Mouse (Mus musculus): ENCODE measurements around the gene Arid1b.

Arid1b gene

DNA sequence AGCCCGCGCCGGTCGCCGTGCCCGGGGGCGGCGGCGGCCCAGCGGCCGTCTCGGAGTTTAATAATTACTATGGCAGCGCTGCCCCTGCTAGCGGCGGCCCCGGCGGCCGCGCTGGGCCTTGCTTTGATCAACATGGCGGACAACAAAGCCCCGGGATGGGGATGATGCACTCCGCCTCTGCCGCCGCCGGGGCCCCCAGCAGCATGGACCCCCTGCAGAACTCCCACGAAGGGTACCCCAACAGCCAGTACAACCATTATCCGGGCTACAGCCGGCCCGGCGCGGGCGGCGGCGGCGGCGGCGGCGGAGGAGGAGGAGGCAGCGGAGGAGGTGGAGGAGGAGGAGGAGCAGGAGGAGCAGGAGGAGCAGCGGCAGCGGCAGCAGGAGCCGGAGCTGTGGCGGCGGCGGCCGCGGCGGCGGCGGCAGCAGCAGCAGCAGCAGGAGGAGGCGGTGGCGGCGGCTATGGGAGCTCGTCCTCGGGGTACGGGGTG, 1.5 kb downstream of the Arid1b start:
- in situ Hi-C loops (cut with MboI, MseI): loop anchor here (5.0 kb wide), 1 partner anchor 88 kb away; no protein-coding TSS in a partner anchor

DNA sequence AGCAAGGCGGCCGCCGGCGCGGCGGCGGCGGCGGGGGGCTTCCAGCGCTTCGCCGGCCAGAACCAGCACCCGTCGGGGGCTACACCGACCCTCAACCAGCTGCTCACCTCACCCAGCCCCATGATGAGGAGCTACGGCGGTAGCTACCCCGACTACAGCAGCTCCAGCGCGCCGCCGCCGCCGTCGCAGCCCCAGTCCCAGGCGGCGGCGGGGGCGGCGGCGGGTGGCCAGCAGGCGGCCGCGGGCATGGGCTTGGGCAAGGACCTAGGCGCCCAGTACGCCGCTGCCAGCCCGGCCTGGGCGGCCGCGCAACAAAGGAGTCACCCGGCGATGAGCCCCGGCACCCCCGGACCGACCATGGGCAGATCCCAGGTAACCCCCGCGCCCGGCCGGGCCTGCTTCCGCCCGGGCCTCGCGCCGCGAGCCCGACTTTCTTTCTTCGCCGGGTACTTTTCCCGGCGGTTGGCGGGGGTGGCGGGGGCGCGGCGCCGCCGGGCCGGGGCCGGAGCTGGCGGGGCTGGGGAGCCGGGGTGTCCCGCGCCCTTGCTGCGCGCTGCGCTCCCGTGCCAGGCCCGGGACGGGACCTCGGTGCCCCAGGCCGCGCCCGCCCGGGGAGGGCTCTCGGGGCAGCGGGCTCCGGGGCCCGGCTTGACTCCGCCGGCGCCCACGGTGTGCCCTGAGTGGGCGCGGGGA, 2.1 kb downstream of the Arid1b start:
- in situ Hi-C loops (cut with MboI, MseI): loop anchor here (5.0 kb wide), 1 partner anchor 89 kb away; no protein-coding TSS in a partner anchor

DNA sequence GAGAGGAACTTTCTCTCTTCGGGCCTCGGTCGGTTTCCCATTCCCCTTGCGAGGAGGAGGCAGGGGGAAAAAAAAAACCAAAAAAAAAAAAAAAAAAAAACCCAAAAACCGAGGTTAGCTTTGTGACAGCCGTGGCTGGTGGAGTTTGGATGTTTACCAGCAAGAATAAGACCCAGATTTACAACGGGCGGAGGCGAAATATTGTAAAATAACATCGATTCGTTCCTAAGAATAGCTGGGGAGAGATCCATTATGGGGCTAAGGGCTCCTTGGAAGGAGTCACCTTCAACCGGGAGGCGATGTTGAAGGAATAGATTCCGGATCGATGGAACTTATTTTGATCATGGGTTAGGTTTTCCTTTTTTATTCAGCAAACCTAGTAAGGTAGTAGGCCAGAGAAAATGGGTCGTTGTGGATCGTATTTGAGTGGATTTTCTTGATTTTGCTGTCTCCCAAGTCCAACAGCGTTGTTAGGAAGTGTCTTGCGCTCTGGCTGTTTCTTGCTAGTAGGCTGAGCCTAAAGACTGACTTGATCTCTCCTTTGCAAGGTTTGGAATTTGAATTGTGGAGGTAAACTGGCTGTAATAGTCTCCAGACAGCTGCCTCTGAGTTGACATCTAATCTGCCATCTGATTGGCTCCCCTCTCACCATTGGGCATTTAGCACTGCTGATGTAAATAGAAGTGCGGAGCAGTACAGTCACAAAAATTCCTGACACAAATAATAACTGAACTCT, 2.9 kb downstream of the Arid1b start:
- in situ Hi-C loops (cut with MboI, MseI): loop anchor here (5.0 kb wide), 1 partner anchor 90 kb away; no protein-coding TSS in a partner anchor

DNA sequence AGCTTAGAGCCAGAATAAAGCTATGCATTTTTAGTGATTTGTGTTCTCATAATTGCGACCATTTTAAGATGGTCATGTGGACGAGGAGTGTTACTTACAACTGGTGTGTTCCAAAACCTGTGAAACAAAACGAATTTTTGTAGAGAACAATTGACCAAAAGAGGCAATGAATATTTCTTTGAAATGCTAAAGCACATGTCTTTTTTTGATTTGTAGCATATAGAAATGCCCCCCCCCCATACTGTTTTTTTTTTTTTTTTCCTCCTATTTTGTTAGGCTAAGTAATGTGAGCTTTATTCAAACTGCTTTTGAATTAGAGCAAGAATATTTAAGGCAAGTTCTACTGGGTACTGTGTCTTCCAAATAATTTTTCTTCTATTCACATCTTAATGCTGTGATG, 3.8 kb downstream of the Arid1b start:
- in situ Hi-C loops (cut with MboI, MseI): loop anchor here (5.0 kb wide), 1 partner anchor 91 kb away; no protein-coding TSS in a partner anchor

DNA sequence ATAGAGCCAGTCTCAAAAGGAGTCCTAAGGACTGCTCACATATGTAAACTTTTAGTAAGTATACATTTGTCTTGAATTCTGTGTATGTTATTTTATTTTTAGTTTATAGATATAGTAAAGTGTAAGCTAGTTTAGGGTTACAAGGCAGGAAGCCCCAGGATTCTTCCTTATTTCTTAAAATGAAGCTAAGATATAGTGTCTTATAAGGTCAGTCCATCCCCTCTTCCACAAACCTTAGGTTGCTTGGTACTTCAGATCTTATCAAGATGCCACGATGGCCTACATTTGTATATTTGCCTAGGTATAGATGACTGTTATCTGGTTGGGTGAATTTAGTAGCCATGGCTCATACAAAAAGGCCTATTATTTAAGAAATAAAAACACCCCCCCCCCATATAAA, 5.1 kb downstream of the Arid1b start:
- in situ Hi-C loops (cut with MboI, MseI): loop anchor here (5.0 kb wide), 1 partner anchor 92 kb away; no protein-coding TSS in a partner anchor

DNA sequence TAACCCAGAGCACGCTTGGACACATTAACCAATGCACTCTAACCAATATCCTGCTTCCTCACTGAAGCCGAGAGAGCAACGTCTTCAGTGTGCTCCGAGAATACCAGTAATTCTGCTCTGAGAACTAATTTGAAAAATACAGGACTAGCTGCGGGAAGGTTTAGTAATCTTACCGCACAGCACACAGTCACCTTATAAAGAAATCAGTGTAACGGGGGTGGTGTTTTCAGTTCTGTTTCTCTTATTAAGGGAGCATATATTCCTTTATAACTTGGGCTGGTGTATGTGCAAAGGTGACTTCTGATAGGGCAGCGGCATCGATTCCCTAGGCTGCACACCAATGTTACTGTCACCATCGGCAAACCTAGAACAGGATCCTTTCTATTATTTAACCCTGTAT, 5.9 kb downstream of the Arid1b start:
- in situ Hi-C loops (cut with MboI, MseI): no loop called here

DNA sequence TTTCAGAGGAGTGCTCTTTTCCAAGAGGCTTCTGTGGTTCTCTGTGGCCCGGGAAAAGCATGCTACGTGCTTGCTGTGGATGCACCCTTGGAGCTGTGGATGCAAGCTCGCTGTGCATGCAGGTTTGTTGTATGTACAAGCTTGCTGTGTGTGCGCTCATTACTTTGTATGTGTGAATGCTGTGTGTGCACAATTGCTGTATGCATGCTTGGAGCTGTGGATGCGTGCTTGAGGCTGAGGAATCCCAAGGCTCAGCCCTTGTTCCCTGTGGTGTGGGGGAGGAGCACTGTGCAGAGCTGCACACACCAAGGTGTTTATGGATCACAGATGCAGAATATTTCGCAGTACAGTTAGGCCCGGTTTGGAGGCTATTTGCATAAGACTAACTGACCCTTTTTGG, 6.7 kb downstream of the Arid1b start:
- in situ Hi-C loops (cut with MboI, MseI): no loop called here

DNA sequence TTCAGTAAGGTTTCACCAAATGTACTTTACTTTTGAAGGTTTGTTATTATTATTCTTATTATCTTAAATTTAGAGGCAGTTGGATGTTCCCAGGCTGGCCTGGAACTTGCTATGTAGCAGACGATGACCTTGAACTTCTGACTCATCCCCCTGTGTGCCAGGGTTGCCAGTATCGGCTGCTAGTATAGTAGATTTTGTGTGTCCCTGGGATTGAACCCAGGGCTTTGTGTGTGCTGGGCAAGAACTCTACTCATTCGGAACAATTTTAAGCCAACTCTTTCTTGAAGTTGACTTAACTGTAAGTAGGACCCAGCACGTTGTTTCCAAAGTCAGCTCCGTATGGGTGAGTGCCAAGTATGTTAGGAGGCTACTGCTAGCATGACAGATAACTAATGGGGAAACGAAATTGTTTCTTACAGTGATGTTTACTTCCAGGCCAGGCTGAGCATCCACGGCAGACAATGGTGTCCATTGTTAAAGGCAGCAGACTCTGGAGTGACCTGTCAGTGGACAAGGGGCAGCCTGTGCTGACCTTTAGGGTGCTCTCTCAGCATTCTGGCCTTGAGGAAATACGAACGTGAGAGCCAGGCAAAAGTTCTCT, 7.5 kb downstream of the Arid1b start:
- in situ Hi-C loops (cut with MboI, MseI): no loop called here

DNA sequence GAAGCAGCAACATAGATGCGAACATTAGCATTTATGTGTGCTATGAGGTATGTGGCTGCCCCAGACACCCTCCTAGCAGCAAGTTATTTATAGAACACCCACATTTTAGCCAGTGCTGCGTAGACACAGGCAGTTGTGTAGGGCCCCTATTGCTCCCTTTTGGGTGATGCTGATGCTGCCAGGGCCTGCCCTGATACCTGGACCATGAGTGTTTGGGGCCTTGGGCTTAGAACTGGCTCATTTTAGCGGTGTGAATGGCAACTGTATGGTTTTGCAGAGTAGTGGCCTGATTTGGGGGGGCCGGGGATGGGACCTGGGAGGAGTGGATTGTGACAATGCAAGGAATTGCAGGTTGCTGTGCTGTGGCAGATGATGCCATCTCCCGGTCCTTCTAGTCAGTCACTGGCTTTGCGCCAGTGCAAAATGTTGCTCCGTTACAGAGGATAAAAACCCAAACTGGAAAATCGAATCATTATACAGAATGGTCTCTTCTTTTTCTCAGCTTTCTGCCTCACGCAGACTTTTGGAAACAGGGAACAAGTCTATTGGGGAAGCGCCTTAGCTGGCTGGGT, 8.9 kb downstream of the Arid1b start:
- in situ Hi-C loops (cut with MboI, MseI): no loop called here

DNA sequence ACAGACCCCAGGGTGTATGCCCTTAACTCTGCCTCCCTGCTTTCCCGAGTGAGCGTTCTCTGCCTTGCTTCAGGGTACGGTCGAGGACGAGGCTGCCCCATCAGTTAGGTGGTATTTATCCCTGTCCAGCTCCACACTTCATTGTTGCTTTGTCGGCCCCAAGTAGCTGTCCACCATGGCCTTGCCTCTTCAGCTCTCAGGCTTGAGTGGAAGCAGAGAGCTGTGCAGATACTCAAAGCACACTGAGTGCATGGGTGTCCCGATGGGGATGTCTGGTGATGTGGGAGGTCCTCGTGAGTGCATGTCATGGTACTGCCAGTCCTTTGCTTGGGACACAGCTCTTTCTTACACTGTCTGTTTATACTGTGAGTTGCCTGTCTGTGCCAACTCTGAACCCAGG, 10.1 kb downstream of the Arid1b start:
- in situ Hi-C loops (cut with MboI, MseI): no loop called here

DNA sequence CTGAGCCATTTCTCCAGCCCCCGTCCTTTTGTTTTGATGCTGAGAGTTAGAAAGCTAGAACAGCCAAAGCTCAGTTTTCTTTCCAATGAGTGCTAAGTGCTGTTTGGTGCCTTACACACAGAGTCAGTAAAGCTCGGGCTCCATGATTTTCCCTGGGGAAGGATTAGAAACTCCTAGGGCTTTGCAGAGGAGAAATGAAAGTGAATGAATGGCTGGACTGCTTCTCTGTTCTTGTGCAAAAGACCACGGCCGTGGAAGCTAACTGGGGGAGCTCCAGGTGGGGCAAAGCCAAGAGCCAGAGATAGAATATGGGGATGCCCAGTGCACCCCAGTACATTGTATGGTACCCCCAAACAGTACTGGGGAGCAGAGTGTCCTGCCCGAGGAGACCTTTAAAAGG, 10.6 kb downstream of the Arid1b start:
- in situ Hi-C loops (cut with MboI, MseI): no loop called here

DNA sequence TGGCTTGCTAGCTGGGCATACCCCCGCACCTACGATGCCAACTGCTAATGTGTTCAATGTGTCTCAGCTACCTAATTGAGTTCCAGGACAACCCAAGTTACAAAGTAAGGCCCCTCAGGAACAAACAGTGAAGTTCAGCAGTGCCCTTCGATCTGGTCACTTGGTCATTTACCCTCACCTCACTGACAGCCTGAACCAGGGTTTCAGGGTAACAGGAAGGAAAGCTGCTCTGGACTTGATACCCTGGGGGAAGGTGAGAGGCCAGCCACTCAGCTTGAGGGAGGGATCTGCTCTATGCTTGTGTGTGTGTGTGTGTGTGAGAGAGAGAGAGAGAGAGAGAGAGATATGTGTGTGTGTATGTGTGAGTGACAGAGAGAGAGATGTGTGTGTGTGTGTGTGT, 11.2 kb downstream of the Arid1b start:
- in situ Hi-C loops (cut with MboI, MseI): no loop called here

DNA sequence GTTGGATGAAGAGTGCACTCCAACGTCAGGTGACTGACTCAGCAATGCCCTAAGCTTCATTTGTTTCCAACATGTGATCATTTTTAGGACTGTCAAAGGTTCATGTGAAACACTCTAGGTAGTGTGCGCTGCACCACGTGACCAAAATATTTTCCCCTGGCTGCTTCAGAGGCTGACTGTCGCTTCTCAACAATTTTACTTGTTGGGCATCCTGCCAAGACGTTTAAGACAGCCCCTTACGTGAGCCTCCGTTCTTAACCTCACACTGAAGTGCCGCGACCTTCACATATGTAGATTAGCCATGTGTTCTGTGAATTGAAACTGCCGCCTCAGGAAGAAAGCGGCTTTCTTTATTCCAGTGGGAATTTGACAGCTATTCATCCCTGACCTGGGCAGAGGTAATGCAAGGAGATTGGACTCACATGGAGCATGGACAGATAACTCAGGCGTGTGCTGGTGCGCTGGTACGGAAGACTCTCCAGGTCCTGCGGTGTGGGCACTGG, 13.1 kb downstream of the Arid1b start:
- in situ Hi-C loops (cut with MboI, MseI): no loop called here

DNA sequence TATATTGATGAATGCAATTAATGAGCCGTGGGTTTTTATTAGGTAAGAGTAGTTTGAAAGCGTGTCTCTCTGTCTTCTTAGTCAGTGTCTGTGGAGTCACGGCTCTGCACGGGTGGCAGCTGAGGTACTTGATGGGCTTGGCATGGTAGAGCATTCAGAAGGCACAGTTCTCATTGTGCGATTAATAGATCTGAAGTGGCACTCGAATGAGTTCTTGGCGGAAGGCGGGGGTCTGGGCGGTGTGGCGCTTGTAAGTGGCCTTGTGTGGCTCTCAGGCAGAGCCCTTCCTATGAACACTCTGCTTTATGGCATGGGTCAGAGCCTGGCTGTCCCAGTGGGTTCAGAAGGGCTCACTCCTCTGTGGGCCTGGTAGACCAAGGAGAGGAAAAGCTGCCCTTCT, 14.1 kb downstream of the Arid1b start:
- in situ Hi-C loops (cut with MboI, MseI): no loop called here

DNA sequence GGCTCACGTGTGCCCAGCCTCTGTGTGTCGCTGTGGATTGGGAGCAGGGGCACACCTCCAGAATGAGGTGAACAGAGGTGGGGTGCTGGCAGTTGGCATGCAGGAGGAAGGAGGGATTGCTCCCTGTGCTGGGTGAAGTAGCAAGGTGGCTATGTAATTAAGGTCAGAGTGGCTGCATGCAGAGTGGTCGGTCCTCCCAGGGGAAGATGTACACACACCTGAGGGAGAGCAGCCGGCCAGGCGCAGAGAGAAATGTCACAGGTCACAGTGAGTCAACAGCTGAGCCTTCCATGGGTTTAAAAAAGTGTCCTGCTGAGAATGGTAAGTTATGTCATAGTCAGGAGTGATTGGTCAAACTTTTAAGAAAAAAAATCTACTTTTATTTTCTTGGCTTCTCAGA, 14.6 kb downstream of the Arid1b start:
- in situ Hi-C loops (cut with MboI, MseI): no loop called here

DNA sequence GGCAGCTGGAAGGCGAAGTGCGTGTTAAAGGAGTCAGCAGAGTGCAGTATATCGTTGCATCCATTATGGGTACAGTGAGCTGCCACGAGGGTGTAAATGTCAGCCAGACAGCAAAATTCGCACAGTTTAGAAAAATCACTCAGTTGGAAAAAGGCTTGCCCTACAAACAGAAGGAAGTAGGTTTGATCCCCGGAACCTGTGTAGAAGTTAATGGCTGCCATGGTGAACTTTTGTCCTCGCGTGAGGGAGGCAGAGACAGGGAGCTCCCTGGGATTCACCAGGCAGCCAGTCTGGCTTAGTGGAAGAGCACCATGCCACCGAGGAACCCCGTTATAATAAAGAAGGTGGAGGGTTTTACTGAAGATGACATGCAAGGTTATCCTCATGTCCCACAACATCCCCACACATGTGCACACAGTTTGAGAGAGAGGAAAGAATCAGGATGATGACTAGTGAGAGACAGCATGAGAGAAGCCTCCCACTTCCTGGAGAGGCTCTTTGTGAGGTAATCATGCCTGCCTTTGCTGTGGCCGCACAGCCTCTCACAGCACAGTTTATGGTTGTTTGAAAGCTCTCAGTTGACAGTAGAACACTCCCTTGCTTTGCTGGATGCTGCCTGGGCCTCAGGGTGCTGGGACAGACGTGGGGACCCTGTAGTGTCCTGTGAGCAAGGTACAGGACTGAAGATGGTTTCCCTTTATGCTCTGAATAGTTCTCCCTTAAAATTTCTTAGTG, 15.6 kb downstream of the Arid1b start:
- in situ Hi-C loops (cut with MboI, MseI): no loop called here

DNA sequence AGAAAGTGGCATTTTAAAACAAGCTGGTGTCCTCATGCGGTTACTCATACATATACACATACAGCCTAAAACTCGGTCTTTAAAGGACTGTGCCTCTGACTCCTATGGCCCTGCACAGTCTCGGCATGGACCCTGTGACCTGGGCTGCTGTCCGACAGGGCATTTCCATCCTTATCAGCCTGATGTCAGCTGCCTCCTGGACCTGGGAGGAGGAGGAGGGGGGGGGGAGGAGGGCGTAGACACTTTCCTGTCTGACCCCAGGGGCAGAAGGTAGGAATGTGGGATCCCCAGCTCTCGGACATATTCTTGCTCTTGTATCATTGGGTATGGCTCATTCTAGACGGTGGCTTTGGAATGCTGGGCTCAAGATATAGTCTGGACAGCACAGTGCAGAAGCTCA, 16.6 kb downstream of the Arid1b start:
- in situ Hi-C loops (cut with MboI, MseI): no loop called here

DNA sequence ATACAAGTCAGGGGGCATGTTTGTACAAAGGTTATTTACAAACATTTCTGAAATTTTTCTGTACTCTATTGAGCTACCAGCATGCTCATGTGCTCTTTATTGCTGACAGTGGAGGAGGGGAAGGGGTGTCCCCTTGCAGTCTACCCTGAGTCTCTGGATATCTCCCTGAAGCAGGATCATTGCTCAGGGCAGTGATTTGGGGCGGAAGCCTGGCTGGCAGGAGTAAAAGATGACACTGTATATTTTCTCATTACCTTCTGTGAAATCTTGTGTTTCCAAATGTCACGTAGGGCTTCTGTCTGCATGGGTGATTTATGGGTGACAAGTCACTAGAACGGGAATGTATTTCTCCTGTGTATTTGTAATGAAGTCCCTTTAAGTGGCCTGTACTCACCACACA, 18.0 kb downstream of the Arid1b start:
- in situ Hi-C loops (cut with MboI, MseI): no loop called here

DNA sequence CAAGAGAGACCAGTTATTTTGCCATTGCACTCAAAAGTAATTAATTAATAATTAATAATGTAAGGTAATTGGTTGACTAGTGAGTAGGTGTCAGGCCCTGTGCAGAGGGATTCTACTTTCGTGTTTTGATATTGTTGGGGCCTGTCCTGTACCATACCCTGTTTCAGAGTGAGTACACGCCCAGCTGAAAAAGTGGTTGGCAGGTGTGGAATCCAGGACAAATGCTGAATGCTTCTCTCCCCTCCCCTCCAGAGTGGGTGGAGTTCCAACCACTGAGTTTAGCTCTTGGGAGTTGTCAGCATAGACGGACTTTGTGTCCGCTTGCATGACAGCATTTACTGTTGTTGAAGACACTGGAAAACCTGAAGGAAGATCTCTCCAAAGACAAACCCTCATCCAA, 18.4 kb downstream of the Arid1b start:
- in situ Hi-C loops (cut with MboI, MseI): no loop called here

DNA sequence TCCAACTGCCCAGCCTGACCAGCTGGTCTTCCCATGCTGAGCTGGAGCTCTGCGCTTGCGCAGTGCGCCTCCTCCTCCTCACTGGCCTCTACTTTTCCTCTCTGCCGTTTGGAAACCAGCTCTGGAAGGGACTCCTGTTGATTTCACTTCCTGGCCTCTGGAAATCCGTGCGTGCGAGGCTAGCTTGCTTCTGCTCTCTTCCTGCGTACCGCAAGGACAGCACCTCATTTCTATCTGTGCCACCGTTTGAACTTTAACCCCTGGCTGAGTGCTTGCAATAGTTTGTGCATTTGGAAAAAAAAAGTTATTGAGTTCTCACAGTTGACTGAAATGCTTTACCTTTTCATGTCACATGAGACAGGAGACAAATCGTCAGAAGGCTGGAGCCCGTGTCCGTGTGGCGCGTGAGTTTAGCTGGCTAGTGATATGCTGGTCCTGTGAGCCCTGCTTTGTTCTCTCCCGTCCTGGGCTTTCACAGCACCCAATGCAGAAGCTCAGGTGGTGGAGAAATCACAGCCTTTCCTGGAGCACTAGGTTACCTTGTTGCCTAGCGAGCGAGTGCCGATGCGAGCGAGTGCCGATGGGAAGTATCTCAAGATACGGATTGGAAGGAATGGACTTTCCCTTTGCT, 20.3 kb downstream of the Arid1b start:
- in situ Hi-C loops (cut with MboI, MseI): no loop called here

DNA sequence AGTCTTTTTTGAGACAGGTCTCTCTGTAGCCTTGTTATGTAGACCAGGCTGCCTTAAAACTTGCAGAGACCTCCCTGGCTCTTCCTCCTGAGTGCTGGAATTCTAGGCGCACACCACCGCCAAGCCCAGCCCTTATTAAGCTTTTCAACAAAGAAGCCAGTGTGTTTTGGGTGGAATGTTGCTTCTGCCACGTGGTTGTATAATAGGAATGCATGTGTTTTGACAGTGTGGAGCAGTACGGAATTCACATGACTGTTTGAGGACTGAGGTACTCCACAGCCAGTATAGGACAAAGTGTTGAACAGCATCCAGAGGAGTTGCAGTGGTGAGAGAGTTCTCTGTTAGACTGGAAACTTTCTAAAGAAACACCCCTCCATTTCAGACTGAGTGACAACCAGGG, 22.3 kb downstream of the Arid1b start:
- in situ Hi-C loops (cut with MboI, MseI): no loop called here

All from T-helper 1 cell (primary cell).